8 mouse cellular contexts compared by ENCODE assay signal in genomic region chr7:127214981-127215871, GRCm38 (mm10). TPM values are rescaled to one million over a fixed set of nuclear protein-coding genes. Genes with fewer than 3 reads are reported as not detected.
DNase-seq lines count a peak whose midpoint lies in the region; ATAC-seq and TF ChIP-seq lines count a peak whose summit lies in the region.

No protein-coding gene starts in this region.

- H3K4me2 ChIP-seq in hindbrain, embryonic 14.5 days (replicated peaks) = peak overlapping the region; percentile 44
- H3K4me2 ChIP-seq in limb, embryonic 15.5 days = peak overlapping the region; percentile 76
- peak overlapping the region; percentile 47 for H3K4me2 ChIP-seq in midbrain, embryonic 15.5 days

- 26% methylated on average over 33 of the region's 33 CpGs for WGBS in hindbrain, embryonic 14.5 days
- 20% methylated on average over 33 of the region's 33 CpGs for WGBS in limb, embryonic 15.5 days
- WGBS in midbrain, embryonic 15.5 days = 30% methylated on average over 33 of the region's 33 CpGs

- peak overlapping the region; percentile 17 for H3K9ac ChIP-seq in hindbrain, embryonic 14.5 days
- peak overlapping the region; percentile 40; the same call in 1 of the 2 replicates for H3K9ac ChIP-seq in limb, embryonic 15.5 days
- 0 out of 2 replicates have a peak overlapping the region, but pooled peaks have one; percentile 10 for H3K9ac ChIP-seq in midbrain, embryonic 15.5 days

- intact Hi-C loops in left cerebral cortex, postnatal 10 days (cut with DNase I) = no loop called here

- DNase-seq in left cerebral cortex, adult 18-20 months (ENCODE audit: low spot score in 2 of 2) = peak; percentile 55 to 56
- DNase-seq in left cerebral cortex, postnatal 10 days (ENCODE audit: extremely low spot score in 1 of 2, low spot score in 2 of 2) = no peak
- DNase-seq in cerebellum, adult 9-10 months = peak; percentile 79
- DNase-seq in forelimb bud, embryonic 11.5 days (ENCODE audit: low read depth, low spot score) = peak; percentile 73
- peak; percentile 80 for DNase-seq in hindbrain, embryonic 14.5 days (ENCODE audit: low spot score)

- no peaks in the 10 kb centered on the region for H3K9me3 ChIP-seq in hindbrain, embryonic 14.5 days (ENCODE audit: control insufficient read depth, low read length)
- H3K9me3 ChIP-seq in limb, embryonic 15.5 days = no peaks in the 10 kb centered on the region
- no peaks in the 10 kb centered on the region for H3K9me3 ChIP-seq in midbrain, embryonic 15.5 days

- no peak for TF ChIP-seq POLR2A in testis, adult 2 months (IDR thresholded peaks at IDR 0.05; ENCODE audit: control insufficient read depth, low read depth, low read length)

- H3K4me3 ChIP-seq in hindbrain, embryonic 14.5 days (replicated peaks; ENCODE audit: low read length) = peak overlapping the region; percentile 15; the same call in 1 of the 2 replicates
- H3K4me3 ChIP-seq in limb, embryonic 15.5 days = peak overlapping the region; percentile 41
- peak overlapping the region; percentile 21; the same call in 1 of the 2 replicates for H3K4me3 ChIP-seq in midbrain, embryonic 15.5 days
- peak overlapping the region; percentile 64 for H3K4me3 ChIP-seq in testis, adult 2 months (ENCODE audit: control insufficient read depth, low read depth, low read length)

- H3K27me3 ChIP-seq in hindbrain, embryonic 14.5 days (ENCODE audit: control insufficient read depth, insufficient read depth, low read length) = peaks cover 9% of the 10 kb centered on the region; the same call in 1 of the 2 replicates
- H3K27me3 ChIP-seq in limb, embryonic 15.5 days = no peaks in the 10 kb centered on the region
- H3K27me3 ChIP-seq in midbrain, embryonic 15.5 days (replicated peaks) = 0 out of 2 replicates have a peak, but pooled peaks cover 4% of the 10 kb centered on the region
- no peaks in the 10 kb centered on the region for H3K27me3 ChIP-seq in testis, adult 2 months (ENCODE audit: control insufficient read depth, insufficient read depth, low read length)

- H3K27ac ChIP-seq in hindbrain, embryonic 14.5 days = no peak overlapping the region
- H3K27ac ChIP-seq in limb, embryonic 15.5 days = peak overlapping the region; percentile 58; the same call in 1 of the 2 replicates
- no peak overlapping the region for H3K27ac ChIP-seq in midbrain, embryonic 15.5 days
- 0 out of 2 replicates have a peak overlapping the region, but pooled peaks have one; percentile 20 for H3K27ac ChIP-seq in testis, adult 2 months (ENCODE audit: control insufficient read depth, insufficient read depth, low read depth, low read length)

- no peaks in the 10 kb centered on the region for H3K36me3 ChIP-seq in hindbrain, embryonic 14.5 days (replicated peaks; ENCODE audit: control insufficient read depth, insufficient read depth)
- H3K36me3 ChIP-seq in limb, embryonic 15.5 days = no peaks in the 10 kb centered on the region
- H3K36me3 ChIP-seq in midbrain, embryonic 15.5 days (replicated peaks) = no peaks in the 10 kb centered on the region
- no peaks in the 10 kb centered on the region for H3K36me3 ChIP-seq in testis, adult 2 months (ENCODE audit: control insufficient read depth, insufficient read depth, low read length)

- no peak for ATAC-seq in hindbrain, embryonic 14.5 days (ENCODE audit: low FRiP score)
- no peak for ATAC-seq in limb, embryonic 15.5 days (ENCODE audit: insufficient number of reproducible peaks, low FRiP score, low TSS enrichment, low read depth)
- no peak for ATAC-seq in midbrain, embryonic 15.5 days (replicated peaks)

- TF ChIP-seq CTCF in testis, adult 2 months (IDR thresholded peaks at IDR 0.05; ENCODE audit: control insufficient read depth, insufficient read depth, insufficient replicate concordance, low read depth, low read length) = peak; percentile 87; the same call in 1 of the 2 replicates

- H3K4me1 ChIP-seq in hindbrain, embryonic 14.5 days (replicated peaks; ENCODE audit: control insufficient read depth, insufficient read depth, low read length) = no peaks in the 10 kb centered on the region
- peaks cover 21% of the 10 kb centered on the region for H3K4me1 ChIP-seq in limb, embryonic 15.5 days
- H3K4me1 ChIP-seq in midbrain, embryonic 15.5 days = peaks cover 7% of the 10 kb centered on the region; the same call in 1 of the 2 replicates
- peaks cover 21% of the 10 kb centered on the region for H3K4me1 ChIP-seq in testis, adult 2 months (ENCODE audit: control insufficient read depth, insufficient read depth, low read length)

RNA-seq across cellular contexts. Expression of gene Mylpf, which starts 6.5 kb away (rescaled TPM):
- 1 to 10 TPM; 2.1 to 3.0 TPM for total RNA-seq in left cerebral cortex, adult 18-20 months (2021)
- total RNA-seq in left cerebral cortex, postnatal 10 days (2021) = 1 to 10 TPM in 1 of 2 experiments, not detected in 1; 1.2 TPM
- 2.2 and 2.8 TPM in 2 replicates for polyA plus RNA-seq in hindbrain, embryonic 14.5 days (2014; fragmentation: Nextera tagmentation; extraction: Ambion mirVana)
- polyA plus RNA-seq in limb, embryonic 15.5 days (2015; fragmentation: Nextera tagmentation; extraction: Ambion mirVana) = 422 and 1,232 TPM in 2 replicates
- polyA plus RNA-seq in midbrain, embryonic 15.5 days (2015; fragmentation: Nextera tagmentation; extraction: Ambion mirVana) = 3.9 and 5.0 TPM in 2 replicates
- polyA plus RNA-seq in testis, adult 2 months (2012; rRNA removed) = 1.3 and 1.4 TPM in 2 replicates

RNA-seq across cellular contexts. Expression of gene Tbc1d10b, which starts 7.0 kb away (rescaled TPM):
- total RNA-seq in left cerebral cortex, adult 18-20 months (2021) = 10 to 100 TPM; 90.8 to 94.1 TPM
- 10 to 100 TPM; 85.6 to 88.0 TPM for total RNA-seq in left cerebral cortex, postnatal 10 days (2021)
- polyA plus RNA-seq in hindbrain, embryonic 14.5 days (2014; fragmentation: Nextera tagmentation; extraction: Ambion mirVana) = 24.6 and 33.0 TPM in 2 replicates
- 24.6 and 25.5 TPM in 2 replicates for polyA plus RNA-seq in limb, embryonic 15.5 days (2015; fragmentation: Nextera tagmentation; extraction: Ambion mirVana)
- 39.6 and 44.8 TPM in 2 replicates for polyA plus RNA-seq in midbrain, embryonic 15.5 days (2015; fragmentation: Nextera tagmentation; extraction: Ambion mirVana)
- 5.1 and 6.3 TPM in 2 replicates for polyA plus RNA-seq in testis, adult 2 months (2012; rRNA removed)

RNA-seq across cellular contexts. Expression of gene Zfp553, which starts 17.6 kb away (rescaled TPM):
- 10 to 100 TPM; 21.3 to 22.1 TPM for total RNA-seq in left cerebral cortex, adult 18-20 months (2021)
- total RNA-seq in left cerebral cortex, postnatal 10 days (2021) = 10 to 100 TPM; 16.6 to 18.4 TPM
- 25.0 TPM in 2 replicates for polyA plus RNA-seq in hindbrain, embryonic 14.5 days (2014; fragmentation: Nextera tagmentation; extraction: Ambion mirVana)
- polyA plus RNA-seq in limb, embryonic 15.5 days (2015; fragmentation: Nextera tagmentation; extraction: Ambion mirVana) = 37.3 and 38.4 TPM in 2 replicates
- polyA plus RNA-seq in midbrain, embryonic 15.5 days (2015; fragmentation: Nextera tagmentation; extraction: Ambion mirVana) = 63.7 and 64.1 TPM in 2 replicates
- 3.4 and 3.7 TPM in 2 replicates for polyA plus RNA-seq in testis, adult 2 months (2012; rRNA removed)

RNA-seq across cellular contexts. Expression of gene Sept1, which starts 17.7 kb away (rescaled TPM):
- 1 to 10 TPM; 4.4 to 4.5 TPM for total RNA-seq in left cerebral cortex, adult 18-20 months (2021)
- total RNA-seq in left cerebral cortex, postnatal 10 days (2021) = 1 to 10 TPM; 6.0 to 6.1 TPM
- polyA plus RNA-seq in hindbrain, embryonic 14.5 days (2014; fragmentation: Nextera tagmentation; extraction: Ambion mirVana) = 8.3 and 9.2 TPM in 2 replicates
- polyA plus RNA-seq in limb, embryonic 15.5 days (2015; fragmentation: Nextera tagmentation; extraction: Ambion mirVana) = 19.6 and 22.7 TPM in 2 replicates
- polyA plus RNA-seq in midbrain, embryonic 15.5 days (2015; fragmentation: Nextera tagmentation; extraction: Ambion mirVana) = 17.0 and 18.2 TPM in 2 replicates
- polyA plus RNA-seq in testis, adult 2 months (2012; rRNA removed) = 2.8 and 3.2 TPM in 2 replicates

RNA-seq across cellular contexts. Expression of gene Cd2bp2, which starts 19.4 kb away (rescaled TPM):
- 10 to 100 TPM; 88.0 to 90.2 TPM for total RNA-seq in left cerebral cortex, adult 18-20 months (2021)
- 10 to 100 TPM; 74.0 to 75.8 TPM for total RNA-seq in left cerebral cortex, postnatal 10 days (2021)
- polyA plus RNA-seq in hindbrain, embryonic 14.5 days (2014; fragmentation: Nextera tagmentation; extraction: Ambion mirVana) = 63.7 and 64.9 TPM in 2 replicates
- polyA plus RNA-seq in limb, embryonic 15.5 days (2015; fragmentation: Nextera tagmentation; extraction: Ambion mirVana) = 53.6 and 55.1 TPM in 2 replicates
- polyA plus RNA-seq in midbrain, embryonic 15.5 days (2015; fragmentation: Nextera tagmentation; extraction: Ambion mirVana) = 82.1 and 82.6 TPM in 2 replicates
- 19.6 and 27.8 TPM in 2 replicates for polyA plus RNA-seq in testis, adult 2 months (2012; rRNA removed)

Comparison
In these comparisons a context has a peak if more than half of its experiments do, and no peak if none do; other contexts are left out.
1. DNase-seq: peak in left cerebral cortex, adult 18-20 months (2 of 2), cerebellum, adult 9-10 months (single experiment), forelimb bud, embryonic 11.5 days (single experiment) and hindbrain, embryonic 14.5 days (single experiment); none in left cerebral cortex, postnatal 10 days (0 of 2).
2. H3K27ac ChIP-seq: peak in limb, embryonic 15.5 days (single experiment) and testis, adult 2 months (single experiment); none in hindbrain, embryonic 14.5 days (single experiment) and midbrain, embryonic 15.5 days (single experiment).
3. RNA of gene Mylpf, which starts 6.5 kb away (polyA plus RNA-seq): 422 to 1,232 TPM in limb, embryonic 15.5 days; 3.9 to 5.0 TPM in midbrain, embryonic 15.5 days, 2.2 to 2.8 TPM in hindbrain, embryonic 14.5 days and 1.3 to 1.4 TPM in testis, adult 2 months; every median in the first group is over 10 times any median in the second.
4. Peak in every context shown above with its lines, with median percentiles within 50 percentile points of each other: H3K4me2 ChIP-seq, H3K4me3 ChIP-seq and H3K9ac ChIP-seq.